Mouse (Mus musculus): ENCODE data around the gene Csf2rb.

The Csf2rb gene

DNA sequence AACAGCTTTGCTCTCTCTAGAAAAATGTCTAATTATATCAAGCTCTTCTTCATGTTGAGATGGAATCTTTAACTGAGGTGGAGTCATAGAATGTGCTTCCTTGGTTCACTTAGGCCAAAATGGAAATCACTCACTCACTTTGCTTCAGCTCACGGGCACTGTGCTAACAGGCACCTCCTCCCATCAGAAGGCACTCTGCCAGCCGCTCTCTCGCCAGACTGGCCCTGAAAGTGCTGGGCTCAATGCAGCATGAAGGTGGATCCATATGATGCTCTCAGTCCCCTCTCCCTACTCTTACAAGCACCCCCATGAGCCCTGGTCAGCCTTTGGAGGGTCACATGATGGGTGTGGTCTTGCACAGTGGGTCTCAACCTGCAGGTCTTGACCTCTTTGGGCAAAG, 48.7 kb downstream of the Csf2rb start:
- no peak for DNase-seq (ENCODE audit: extremely low read depth, low read depth, low spot score)

DNA sequence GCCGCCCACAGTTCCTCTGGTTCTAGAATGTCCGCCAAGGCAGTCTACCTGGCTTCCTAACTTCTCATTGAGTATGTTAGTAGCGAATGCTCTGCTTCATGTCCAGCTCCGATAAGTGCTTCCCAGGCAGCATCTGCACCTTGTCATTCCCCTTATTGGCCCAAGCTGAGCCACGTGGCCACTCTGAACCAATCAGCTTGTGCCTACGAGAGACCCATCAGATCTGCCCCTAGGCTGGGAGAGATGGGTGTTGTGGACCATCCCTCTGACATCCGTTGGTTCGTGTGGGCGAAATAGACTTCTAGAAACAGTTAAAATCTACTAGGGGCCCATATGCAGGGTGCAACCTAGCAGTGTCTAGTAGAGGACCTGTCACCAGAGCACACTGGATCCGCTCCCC, 52.3 kb downstream of the Csf2rb start:
- DNase-seq (ENCODE audit: extremely low read depth, low read depth, low spot score), result no peak

DNA sequence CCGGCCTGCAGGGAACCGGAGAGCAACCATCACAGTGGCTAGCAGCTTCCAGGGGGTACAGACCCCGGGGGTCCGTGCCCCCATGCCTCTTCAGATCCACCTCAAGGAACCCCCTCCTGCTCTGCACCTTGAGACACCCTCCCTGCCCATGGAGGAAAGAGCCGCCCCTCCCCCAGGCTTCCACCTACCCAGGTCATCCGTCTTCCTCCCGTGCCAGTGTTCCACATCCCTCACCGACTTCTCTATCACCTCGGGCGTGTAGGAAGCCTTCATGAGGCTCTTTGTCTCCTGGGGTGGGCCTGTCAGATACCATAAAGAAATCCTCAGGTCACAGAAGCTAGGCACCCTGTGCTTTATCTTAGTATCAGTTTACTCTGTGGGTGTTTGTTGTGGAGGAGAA, 53.0 kb downstream of the Csf2rb start:
- DNase-seq (ENCODE audit: extremely low read depth, low read depth, low spot score), result no peak

DNA sequence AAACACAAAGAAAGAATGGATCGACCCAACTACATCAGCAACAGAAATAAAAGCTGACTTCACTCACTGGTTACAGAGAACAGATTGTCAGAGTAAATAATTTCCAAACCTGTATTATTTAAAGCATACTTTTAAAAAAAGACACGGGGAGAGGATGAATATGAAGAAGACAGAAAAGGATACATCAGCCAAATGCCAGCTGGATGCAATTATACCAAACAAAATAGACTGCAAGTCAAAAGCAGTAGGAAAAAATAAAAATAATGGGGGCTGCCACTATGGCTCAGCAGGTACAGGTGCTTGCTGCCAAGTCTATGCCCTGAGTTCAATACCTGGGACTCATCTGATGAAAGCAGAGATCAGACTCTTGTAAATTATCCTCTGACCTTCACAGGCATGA, 54.7 kb downstream of the Csf2rb start:
- no peak for DNase-seq (ENCODE audit: extremely low read depth, low read depth, low spot score)

DNA sequence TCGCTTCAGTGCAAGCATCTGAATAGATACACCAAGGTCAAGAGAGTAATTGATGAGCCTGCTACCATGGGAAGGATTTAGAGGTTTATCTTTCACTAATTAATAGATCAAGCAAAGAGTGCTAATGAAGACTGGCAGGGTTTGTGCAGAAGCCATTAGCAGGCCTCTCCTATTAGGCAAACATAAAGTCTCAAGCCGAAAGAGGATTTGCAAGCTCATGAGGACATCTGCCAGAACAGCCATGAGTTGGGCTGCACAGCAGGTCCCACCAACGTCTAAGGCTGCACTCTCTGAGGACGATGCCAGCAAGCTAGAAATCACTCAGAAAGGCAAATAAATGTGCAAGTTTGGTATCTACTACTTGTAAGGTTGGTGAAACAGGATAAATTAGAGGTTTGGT, 55.2 kb downstream of the Csf2rb start:
- DNase-seq (ENCODE audit: extremely low read depth, low read depth, low spot score), result no peak

DNA sequence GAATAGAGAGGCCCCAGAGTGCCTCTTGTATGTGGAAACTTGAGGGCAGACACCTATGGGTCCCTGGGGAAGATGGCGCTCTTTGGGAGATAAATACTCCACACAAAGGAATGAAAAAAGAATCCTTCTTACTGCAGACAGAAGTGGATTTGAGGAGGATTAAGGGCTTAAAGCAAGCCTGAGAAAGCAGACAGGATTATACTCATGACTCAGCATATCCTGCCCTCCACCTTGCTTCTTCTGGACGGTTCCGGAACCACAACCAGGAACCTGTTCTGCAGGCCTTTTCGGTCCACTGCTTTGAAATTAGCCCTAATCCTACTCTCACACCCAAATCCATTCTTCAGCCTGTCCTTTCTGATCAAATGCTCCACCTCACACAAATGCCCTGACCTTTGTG, 56.6 kb downstream of the Csf2rb start:
- no peak for DNase-seq (ENCODE audit: extremely low read depth, low read depth, low spot score)

DNA sequence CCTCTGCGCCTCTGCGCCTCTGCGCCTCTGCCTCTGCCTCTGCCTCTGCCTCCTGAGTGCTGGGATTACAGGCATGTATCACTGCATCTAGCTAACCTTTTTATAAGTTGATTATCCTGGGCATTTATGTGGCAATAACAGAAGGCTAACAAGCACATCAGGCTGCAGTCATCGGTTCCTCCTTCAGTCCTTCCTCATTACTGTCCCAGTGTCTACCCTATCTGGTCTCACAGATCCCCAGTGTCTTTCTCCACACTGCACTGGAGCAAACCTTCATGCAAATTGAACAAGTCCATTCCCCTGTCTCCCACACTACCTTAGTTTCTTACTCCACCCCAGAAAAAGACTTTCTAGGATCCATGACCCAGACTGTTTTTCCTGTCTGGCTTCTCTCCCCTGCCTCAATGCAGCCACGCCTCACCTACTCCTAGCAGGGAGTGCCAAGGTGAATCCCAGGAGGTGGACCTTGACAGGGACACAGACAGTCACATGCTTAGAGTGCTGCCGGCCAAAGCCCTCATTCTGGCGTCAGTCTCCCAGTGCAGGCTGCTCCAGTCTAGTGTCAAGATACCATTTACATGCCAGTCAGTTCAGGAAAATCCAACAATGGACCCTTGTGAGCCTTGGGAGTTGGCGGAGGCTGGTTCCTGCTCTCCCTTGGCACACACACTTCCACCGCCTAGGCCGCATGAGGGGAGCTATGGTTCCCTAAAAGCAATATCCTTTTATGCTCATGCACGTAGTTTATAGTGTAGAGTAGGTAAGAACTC, 58.1 kb downstream of the Csf2rb start:
- no peak for DNase-seq (ENCODE audit: extremely low read depth, low read depth, low spot score)

DNA sequence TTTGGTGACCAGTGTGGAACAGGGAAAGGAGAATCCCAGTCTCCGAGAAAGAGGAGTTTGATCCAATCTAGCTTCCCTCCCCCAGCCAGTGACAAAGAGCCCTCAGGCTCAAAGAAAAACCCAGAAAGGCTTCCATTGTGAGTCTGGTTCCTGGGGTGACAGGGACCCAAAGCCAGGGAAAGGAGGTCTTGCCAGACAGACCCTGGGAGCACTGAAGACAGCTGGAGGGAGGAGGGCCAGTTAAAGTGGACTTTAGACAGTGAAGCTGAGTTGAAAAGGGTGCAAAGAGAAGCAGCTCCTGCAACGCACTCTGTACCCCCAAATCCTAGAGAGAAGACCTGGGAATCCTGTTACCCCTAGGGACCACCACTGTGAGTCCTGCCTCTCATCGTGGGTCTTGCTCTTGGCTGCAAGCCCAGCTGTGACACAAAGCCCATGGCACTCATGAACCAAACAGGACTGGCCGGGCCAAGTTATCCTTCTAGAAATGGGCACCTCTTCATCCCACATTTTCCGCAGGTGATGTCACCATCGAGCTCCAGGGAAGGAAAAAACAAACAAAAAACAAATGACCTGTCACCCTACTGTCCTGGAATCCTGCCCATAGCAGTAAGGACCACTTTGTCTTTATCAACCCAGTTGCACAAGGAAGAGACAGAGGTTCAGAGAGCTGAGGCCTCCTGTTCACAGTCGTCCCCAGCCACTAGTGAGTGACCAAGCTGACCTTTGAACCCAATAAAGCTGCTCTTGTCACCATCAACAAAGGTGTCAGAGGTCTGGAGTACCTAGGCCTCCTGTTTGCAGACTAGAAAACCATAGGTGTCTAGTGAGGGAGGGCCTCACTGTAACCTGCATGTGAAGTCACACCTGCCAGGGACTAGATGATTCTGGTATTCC, 58.9 kb downstream of the Csf2rb start:
- no peak for DNase-seq (ENCODE audit: extremely low read depth, low read depth, low spot score)

DNA sequence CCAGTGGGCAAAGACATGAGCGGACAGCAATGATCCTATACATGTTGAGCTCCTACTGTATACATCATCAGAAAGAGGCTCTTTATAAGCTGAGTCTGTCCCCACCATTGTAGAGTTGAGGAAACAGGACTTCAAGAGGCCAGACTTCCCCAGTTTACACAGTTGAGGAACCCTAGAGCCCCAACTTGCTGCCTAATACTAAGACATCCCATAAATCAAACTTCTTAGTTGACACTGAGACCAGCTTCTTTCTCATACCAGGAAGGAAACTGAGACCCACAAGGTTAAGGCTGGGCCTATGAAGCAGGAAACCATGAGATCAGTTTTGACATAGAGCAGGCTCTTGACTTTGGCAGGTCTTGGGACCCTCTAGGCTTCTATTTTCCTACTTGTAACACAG, 60.0 kb downstream of the Csf2rb start:
- DNase-seq (ENCODE audit: extremely low read depth, low read depth, low spot score), result no peak

DNA sequence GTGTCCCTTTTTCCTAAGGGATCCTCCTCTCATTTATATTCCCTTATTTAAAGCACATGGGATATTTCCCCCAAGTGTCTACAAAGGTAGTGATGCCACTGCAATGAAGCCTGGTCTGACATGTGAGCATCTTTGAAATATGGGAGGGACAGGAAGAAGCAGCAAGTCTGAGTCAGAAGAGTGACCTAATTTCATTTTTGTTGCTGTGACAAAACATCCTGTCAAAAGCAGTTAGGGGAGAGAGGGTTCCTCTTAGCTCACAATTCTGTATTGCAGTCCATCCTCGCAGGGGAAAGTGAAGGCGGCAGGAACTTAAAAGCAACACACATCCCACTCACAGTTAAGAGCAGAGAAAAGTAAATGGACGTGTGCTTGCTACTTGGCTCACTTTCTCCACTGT, 65.3 kb downstream of the Csf2rb start:
- no peak for DNase-seq (ENCODE audit: extremely low read depth, low read depth, low spot score)

DNA sequence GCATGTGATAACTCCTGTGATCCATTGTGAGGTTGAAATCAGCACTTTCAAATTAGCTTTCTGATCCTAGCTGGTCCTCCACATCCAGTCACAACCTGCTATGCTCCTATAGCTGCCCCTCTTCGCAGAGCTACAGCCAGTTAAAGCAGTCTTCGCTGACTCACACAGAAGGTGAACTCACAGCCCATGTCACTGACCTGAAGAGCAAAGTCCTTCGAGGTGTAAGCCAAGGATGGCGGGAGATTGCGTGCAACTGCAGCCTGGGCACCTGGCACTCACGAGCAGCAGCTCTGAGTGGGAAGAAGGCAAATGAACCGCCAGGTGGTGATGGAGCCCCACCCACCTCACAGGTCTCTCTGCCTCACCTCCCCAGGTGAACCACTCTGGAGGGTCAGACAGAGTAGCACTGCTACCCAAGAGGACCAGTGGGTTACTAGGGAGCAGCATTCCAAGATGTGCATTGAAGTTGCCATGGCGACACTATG, 70.0 kb downstream of the Csf2rb start, which contains the start of gene Tex33:
Gene Tex33 (minus strand): TSS at position 435 of the 485 bp plus-strand sequence.
- no peak for DNase-seq (ENCODE audit: extremely low read depth, low read depth, low spot score)

DNA sequence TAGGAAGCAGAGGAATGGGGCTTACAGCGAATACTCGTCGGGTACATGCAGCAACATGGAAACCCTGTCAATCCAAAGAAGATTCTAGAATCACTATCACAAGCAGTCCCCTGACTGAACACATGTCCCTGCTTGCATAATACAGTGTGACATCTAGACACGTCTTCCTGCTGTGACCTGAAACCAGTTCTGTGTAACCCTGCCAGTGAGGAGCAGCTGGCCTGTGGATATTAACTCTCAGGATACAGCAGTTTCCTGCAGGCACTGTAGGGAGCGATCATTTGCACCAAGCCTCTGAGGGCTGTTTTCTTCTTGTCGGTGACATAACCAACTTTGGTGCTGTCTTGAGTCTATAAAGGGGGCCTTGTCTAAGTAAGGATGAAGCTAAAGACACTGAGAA, 75.8 kb downstream of the Csf2rb start:
- DNase-seq (ENCODE audit: extremely low read depth, low read depth, low spot score), result no peak

DNA sequence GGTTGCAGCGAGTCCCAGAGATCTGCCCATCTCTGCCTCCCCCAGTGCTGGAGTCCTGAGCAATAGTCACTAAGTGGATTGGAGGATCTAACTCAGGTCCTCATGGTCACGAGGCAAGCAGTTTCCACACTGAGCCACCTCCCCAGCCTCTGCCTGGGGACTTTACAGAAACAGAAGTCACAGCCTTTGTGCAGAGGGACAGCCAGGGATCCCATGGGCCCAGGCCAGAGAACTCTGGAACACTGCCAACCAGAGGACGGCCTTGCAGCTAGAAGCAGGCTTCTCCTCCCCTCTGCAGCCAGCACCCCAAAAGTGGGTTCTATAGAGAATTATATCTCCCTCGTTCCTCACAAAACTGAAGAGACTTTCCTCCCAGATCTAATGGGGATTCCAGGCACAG, 76.4 kb downstream of the Csf2rb start:
- DNase-seq (ENCODE audit: extremely low read depth, low read depth, low spot score), result no peak

DNA sequence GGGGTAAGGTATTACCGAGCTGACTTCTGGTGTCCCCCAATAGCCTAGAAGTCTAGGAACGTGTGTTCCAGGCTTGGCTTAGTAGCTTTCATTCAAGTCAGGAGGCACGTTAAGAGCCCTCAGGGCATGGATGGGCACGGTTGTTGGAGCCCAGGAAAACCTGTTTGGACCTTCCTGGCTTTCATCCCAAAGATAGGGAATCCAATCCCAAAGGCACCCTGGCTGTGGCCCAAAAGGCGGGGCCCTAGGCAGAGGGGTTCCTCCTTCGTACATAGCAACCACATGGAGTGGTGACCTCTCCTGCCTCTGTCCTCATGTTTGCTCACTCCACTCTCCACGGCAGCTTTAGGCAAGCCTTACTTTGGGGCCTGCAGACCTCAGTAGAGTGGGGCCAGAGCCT, 76.9 kb downstream of the Csf2rb start:
- no peak for DNase-seq (ENCODE audit: extremely low read depth, low read depth, low spot score)

DNA sequence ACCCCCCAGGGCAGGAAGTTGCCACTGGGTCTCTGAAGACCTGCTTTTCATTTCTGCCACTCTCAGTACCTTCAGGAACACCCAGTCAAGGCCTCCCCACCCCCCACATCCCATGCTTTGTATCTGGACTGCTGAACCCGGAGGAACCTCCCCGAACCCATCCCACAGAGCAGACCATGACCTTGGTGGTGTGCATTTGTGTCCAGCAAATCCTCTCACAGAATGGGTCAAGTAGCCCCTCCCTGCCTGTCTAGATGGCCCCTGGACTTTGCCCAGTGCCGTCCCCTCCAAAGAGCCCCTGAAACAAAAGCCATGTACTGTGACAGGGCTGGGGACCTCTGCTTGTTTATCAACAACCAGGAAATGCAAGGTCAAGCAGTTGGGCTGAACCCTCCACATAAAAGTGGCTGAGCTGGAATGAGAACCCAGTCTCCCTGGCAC, 77.8 kb downstream of the Csf2rb start:
- no peak for DNase-seq (ENCODE audit: extremely low read depth, low read depth, low spot score)
